Mouse (Mus musculus) spleen, postnatal 36 days (tissue): ENCODE results near the gene Crtc3.

Experiments used
- DNase-seq, 2 experiments: peaks; one replicate each; pipeline ENCODE4 v3.0.0; 2022; ENCODE audit warnings: low spot score in 2 of 2, mixed read lengths in 1 of 2

The Crtc3 gene

GRCm38 (mm10) chr7:80688556-80689220 is at the start of gene Crtc3:
Crtc3 (minus strand) TSS chr7:80688877.
- DNase-seq: peak; percentile 67 to 72

- DNase-seq: no peak
These were observed 47.5 kb upstream of the Crtc3 start for GRCm38 (mm10) chr7:80736199-80736598.

- DNase-seq: no peak
These were observed 44.3 kb upstream of the Crtc3 start for GRCm38 (mm10) chr7:80732986-80733385.

- DNase-seq: peak; percentile 47 to 56
These were observed 41.0 kb upstream of the Crtc3 start for GRCm38 (mm10) chr7:80729662-80730061.

GRCm38 (mm10) chr7:80721041-80721440 is 32.4 kb upstream of the Crtc3 start:
- no peak for DNase-seq

GRCm38 (mm10) chr7:80719582-80719981 is 30.9 kb upstream of the Crtc3 start:
- no peak for DNase-seq

- DNase-seq: no peak
These were observed 30.4 kb upstream of the Crtc3 start for GRCm38 (mm10) chr7:80719038-80719437.

- DNase-seq: peak; percentile 46 to 52
These were observed 29.8 kb upstream of the Crtc3 start for GRCm38 (mm10) chr7:80718471-80718870.

- no peak for DNase-seq
These were observed 28.1 kb upstream of the Crtc3 start for GRCm38 (mm10) chr7:80716758-80717157.

- DNase-seq: no peak
These were observed 26.6 kb upstream of the Crtc3 start for GRCm38 (mm10) chr7:80715306-80715705.

GRCm38 (mm10) chr7:80711496-80711895 is 22.8 kb upstream of the Crtc3 start:
- DNase-seq: no peak

- no peak for DNase-seq
These were observed 21.7 kb upstream of the Crtc3 start for GRCm38 (mm10) chr7:80710333-80710732.

GRCm38 (mm10) chr7:80704066-80704465 is 15.4 kb upstream of the Crtc3 start:
- no peak for DNase-seq

- no peak for DNase-seq
These were observed 13.8 kb upstream of the Crtc3 start for GRCm38 (mm10) chr7:80702510-80702909.

- DNase-seq: no peak
These were observed 11.0 kb upstream of the Crtc3 start for GRCm38 (mm10) chr7:80699709-80700108.

GRCm38 (mm10) chr7:80698940-80699339 is 10.3 kb upstream of the Crtc3 start:
- no peak for DNase-seq

GRCm38 (mm10) chr7:80697859-80698258 is 9.2 kb upstream of the Crtc3 start:
- DNase-seq: no peak

GRCm38 (mm10) chr7:80696903-80697302 is 8.2 kb upstream of the Crtc3 start:
- DNase-seq: no peak

GRCm38 (mm10) chr7:80696334-80696733 is 7.7 kb upstream of the Crtc3 start:
- DNase-seq: no peak

- DNase-seq: no peak
These were observed 3.8 kb upstream of the Crtc3 start for GRCm38 (mm10) chr7:80692472-80692871.

- no peak for DNase-seq
These were observed 2.5 kb upstream of the Crtc3 start for GRCm38 (mm10) chr7:80691131-80691530.

- DNase-seq: no peak
These were observed 529 bp upstream of the Crtc3 start for GRCm38 (mm10) chr7:80689221-80689591.

GRCm38 (mm10) chr7:80687721-80688555 is 739 bp downstream of the Crtc3 start:
- peak; percentile 42 to 46 for DNase-seq
